Mouse (Mus musculus) layer of hippocampus, adult 2 months (tissue): Measurements from ENCODE around the gene Chmp2b. TPM values are rescaled to one million over a fixed set of nuclear protein-coding genes. Genes with fewer than 3 reads are reported as not detected.
A peak's percentile ranks its signal among the peaks of the same experiment; 100 is the strongest.

Experiments used
- DNase-seq, 2 experiments: peaks; one replicate each; pipeline ENCODE4 v3.0.0; 2022; ENCODE audit warnings: low spot score in 2 of 2
- H3K27ac ChIP-seq: fragments of 200-600 bp; 2 replicates; pipeline ENCODE4 v1.8.1; 2022
- H3K4me3 ChIP-seq: fragments of 200-600 bp; 2 replicates; pipeline ENCODE4 v1.8.1; 2022; ENCODE audit warnings: mild to moderate bottlenecking
- CTCF ChIP-seq: fragments of 200-600 bp; conservative IDR thresholded peaks from 2 replicates; pipeline ENCODE4 v1.8.1; 2022; ENCODE audit warnings: antibody characterized with exemption, mild to moderate bottlenecking, moderate library complexity
- long read RNA-seq, 2 experiments: library from polyadenylated mRNA; stranded (forward); transcript quantifications; one replicate each; pipeline ENCODE4 v2.0.0; 2021; ENCODE audit warnings: borderline mapping rate in 2 of 2
- total RNA-seq, 2 experiments: library from RNA; stranded (reverse); gene quantifications; 2 replicates each; pipeline ENCODE4 v1.2.3; 2021

The Chmp2b gene
- 10 to 100 TPM; 59.5 to 61.2 TPM for total RNA-seq
- long read RNA-seq, experiment 1, transcript Chmp2b-201 (6 exons, 1,872 nt) = major isoform, 42 of 43 reads
- long read RNA-seq, experiment 1, partial matches to known transcripts = 1 of 43 reads
- long read RNA-seq, experiment 1, other reads (novel, unspliced or antisense) = 0 of 43 reads
- long read RNA-seq, experiment 2, transcript Chmp2b-201 (6 exons, 1,872 nt) = major isoform, 66 of 70 reads
- long read RNA-seq, experiment 2, partial matches to known transcripts = 3 of 70 reads
- long read RNA-seq, experiment 2, other reads (novel, unspliced or antisense) = 1 of 70 reads

DNA sequence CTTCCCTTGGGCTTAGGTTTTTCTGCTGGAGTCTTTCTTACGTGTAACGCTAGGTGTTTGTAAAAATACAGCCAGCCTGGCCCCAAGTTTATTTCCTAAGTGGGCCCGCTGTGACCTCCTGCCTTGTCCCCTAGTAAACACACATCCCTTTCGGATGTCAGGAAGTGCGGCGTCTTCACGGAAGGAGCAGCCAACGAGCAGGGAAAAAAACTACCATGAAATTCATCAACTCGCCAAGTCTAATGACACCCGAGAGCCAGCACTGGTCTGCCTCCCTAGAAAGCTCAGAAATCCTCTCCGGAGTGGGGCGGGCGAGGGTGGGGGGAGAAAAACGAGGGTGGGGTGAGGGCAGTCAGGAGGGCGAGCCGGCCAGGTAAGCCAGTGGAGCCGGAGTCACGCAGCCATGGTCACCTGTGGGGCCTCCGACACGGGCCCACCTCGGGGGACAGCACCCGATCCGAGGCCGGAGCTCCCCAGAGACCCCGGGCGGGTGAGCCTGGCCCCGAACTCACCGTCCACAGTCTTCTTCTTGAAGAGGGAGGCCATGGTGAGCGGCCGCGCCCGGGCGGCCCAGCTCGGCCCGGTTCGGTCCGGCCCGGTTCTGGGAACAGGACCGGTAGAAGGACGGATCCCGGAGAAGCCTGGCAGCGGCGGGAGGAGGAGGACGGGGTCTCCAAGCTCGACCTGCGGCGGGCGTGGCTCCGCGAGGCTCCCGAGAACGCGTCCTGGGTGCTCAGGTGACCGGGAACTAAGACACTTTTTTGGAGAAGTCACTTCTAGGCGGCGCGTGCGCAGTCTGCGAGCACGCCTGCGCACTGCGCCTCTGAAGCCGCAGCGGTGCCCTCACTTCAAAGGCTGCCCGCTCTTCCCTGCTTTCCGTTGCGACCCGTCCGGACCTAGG, at the start of gene Chmp2b:
Gene Chmp2b (minus strand): TSS at position 764 of the 901 bp plus-strand sequence.
- TF ChIP-seq CTCF = no peak
- DNase-seq = peak; percentile 77 to 83
- Histone ChIP-seq H3K27ac (peak within 1 kb of the TSS; percentile 91), H3K4me3 (peak within 1 kb of the TSS; percentile 86)

DNA sequence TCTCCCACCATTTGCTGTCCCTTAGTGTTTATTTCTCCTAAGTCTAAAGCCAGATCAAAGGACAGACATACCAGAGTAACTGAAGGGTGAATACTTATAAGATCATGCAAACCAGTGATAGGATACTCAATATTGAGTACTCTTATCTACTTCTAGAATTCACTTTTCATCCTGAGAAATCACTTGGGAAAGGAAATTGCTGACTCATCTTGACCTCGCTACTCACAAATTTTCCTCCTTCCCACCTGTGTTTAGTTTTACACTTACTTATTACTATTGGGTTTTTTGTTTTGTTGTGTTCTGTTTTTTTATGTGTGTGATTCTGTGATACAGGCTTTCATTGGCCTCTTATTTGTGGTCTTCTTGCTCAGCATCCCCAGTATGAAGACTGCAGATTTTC, 49.2 kb upstream of the Chmp2b start:
- no peak overlapping the region for H3K27ac ChIP-seq
- no peak for TF ChIP-seq CTCF

DNA sequence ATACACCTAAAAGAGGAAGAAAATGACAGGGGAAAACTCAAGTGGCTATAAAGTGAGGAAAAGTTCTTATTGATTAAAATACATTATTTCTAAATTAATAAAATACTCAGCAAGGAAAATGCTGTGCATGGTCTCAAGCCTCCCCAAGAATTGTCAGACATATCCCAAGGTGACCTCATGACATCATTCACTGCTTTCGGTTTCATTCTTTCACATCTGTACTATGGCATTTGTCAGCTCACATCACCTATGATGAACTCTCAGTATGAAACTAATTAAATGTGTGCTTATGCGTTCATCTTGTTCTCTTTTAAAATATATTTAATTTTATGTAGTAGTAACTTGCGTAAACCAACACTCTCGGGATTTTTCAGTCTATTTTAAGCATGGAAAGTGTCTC, 38.3 kb upstream of the Chmp2b start:
- H3K27ac ChIP-seq = no peak overlapping the region
- no peak overlapping the region for H3K4me3 ChIP-seq
- DNase-seq = no peak
- no peak for TF ChIP-seq CTCF

More for the DNA sequence above, 49.2 kb upstream of the Chmp2b start:
- DNase-seq = no peak
- H3K4me3 ChIP-seq = no peak overlapping the region

DNA sequence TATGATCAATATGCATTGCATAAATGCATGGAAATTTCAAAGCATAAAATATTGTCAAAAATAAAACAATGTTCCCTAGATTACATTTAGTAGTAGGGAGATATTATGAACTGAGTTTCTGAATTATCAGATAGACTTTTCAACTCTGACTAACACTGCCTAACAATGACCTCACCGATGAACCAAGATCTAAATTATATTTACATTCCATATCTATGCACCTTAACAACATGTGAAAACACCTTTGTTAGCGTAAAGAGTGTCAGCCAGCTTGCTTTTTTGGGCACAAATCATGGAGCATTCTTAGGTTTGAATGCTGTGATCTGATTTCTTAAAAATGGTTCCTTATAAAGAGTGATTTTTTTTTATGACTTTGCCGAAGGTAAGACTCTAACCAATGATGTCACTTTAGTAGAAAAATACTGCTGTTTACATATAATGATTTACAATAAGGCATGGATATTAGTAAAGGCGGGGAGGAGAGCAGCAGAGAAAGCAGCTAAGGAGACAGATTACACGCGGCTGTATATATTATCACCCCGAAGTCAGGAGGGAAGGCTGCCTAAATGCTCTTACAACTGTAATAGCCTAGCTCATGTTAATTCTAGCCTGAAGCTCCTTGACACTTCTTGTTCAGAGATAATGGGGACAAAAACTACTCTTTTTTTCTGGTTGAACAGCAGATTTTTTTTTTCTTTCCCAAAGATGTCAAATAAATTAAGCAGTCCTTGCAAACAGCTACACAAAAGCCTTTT, 23.8 kb upstream of the Chmp2b start:
- TF ChIP-seq CTCF = no peak
- Histone ChIP-seq H3K27ac (no peak overlapping the region), H3K4me3 (no peak overlapping the region)
- DNase-seq = no peak

DNA sequence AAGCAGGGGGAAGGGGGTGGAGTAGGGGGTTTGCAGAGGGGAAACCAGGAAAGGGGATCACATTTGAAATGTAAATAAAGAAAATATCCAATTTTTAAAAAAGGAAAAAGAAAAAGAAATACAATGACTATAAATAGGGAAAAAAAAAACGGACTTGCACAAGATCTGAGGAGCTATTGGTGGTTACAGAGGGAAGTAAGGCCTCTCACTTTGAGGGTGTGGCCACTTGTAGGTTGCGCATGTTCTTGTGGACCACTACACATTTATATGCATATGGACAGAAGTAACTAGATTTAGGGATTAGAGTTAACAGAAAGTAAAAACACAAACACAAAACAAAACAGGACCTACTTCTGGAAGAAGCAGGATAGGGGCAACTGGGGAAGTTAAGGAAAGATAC, 23.2 kb upstream of the Chmp2b start:
- no peak for TF ChIP-seq CTCF
- DNase-seq = no peak
- H3K4me3 ChIP-seq = no peak overlapping the region
- H3K27ac ChIP-seq = no peak overlapping the region

DNA sequence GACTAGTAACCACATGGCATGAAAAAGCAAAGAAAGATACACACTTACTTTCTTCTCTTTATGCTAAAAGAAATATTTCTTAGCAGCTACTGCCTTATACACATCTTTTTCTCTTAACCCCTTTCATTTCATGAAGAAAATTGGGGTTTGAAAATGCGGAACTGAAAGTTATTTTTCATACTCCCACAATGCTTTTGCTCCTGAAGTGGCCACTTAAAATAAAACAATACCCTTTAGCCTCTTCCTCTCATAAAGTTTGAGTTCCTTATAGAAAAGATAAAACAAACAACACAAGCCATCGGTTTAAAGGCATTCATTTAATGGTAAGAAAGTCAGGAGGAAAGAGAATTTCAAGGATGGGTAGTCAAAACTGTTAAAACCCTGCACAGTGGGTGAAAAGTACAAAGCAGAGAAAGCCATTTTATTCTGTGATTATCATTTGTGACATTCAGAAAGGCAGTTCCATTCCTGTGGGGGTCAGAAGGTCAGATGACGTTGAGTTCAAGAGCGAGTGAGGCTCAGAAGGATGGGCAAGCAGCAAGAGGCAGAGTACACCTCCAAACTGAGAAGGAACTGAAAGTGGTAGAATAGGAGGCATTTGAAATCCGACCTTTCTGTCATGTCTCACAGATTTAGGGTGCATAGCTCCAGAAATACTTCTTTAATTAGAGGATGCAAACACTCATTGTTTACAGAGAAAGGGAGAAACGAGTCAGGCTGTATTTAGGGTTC, 14.9 kb upstream of the Chmp2b start:
- no peak for TF ChIP-seq CTCF
- DNase-seq = no peak
- no peak overlapping the region for H3K4me3 ChIP-seq
- no peak overlapping the region for H3K27ac ChIP-seq

DNA sequence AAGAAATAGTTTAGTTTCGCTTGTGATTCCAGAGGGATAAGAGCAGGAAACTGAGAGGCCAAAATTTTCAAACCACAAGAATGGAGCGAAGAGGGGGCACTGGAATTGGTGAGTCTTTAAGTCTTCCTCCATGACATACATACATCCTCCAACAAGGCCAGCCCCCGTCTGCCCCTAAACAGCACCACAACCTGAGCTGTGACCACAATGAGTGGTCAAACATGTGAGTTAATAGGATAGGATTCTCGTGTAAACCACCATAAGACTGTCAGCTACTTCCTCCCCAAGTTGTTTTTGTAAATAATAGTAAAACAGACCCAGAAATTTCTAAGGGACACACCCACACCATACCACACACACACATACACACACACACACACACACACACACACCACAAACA, 6.3 kb upstream of the Chmp2b start:
- Histone ChIP-seq H3K4me3 (no peak overlapping the region), H3K27ac (no peak overlapping the region)
- TF ChIP-seq CTCF = no peak
- DNase-seq = no peak

DNA sequence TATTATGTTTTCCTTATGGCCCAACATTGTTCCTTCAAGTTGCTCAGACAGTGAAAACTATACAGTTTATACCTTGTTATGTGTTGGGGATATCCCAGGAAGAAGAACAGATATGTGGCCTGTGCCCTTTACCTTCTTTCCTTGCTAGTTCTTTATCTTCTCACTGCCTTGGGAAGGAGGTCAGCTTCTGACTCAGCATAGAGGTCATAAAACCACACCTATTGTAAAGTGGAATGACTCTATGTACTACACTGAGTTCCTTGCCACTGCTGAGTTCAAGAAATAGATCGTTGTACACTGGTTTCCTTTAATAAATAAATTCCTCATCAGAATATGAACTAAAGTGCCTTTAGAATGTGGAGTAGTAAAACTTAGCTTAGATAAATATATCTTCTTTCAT, 2.4 kb upstream of the Chmp2b start:
- Histone ChIP-seq H3K27ac (no peak overlapping the region), H3K4me3 (no peak overlapping the region)
- DNase-seq = no peak
- no peak for TF ChIP-seq CTCF

DNA sequence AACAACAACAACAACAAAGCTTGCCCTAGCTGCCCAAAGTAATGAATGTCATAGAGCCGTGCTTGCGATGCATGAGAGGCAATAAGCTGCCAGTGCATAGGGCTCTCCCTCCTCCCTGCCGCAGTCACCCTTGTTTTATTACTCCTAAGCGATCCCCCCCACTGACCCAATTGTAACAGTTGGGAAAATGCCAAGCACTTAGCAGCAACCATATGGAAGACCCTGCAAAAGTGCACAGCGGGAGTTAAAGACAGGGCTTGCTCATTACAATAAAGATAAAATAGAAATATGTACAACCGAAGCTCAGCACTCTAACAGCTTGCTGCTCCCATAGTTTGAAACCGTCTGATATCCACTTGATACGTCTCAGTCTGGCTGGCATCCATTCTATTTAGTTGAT, 1.8 kb upstream of the Chmp2b start:
- no peak for TF ChIP-seq CTCF
- Histone ChIP-seq H3K27ac (no peak overlapping the region), H3K4me3 (no peak overlapping the region)
- no peak for DNase-seq

DNA sequence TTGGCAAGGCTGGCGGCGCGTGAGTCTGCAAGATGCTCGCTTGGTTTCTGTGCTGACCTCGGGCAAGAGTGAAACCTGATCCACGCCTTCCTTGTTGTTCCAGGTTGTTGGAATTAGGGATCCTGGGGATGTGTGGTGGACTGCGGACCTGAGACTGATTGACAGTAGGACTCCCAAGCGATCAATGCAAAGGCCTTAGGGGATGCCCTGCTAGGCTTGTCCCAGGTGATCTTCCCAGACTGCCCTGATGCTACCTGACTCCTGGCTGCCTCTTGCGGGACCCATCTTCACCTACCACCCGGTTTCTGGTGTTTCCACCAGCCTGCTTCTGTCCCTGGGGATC, 309 bp upstream of the Chmp2b start:
- no peak for DNase-seq
- no peak for TF ChIP-seq CTCF
- peak overlapping the region; percentile 91 for H3K27ac ChIP-seq
- peak overlapping the region; percentile 86 for H3K4me3 ChIP-seq

DNA sequence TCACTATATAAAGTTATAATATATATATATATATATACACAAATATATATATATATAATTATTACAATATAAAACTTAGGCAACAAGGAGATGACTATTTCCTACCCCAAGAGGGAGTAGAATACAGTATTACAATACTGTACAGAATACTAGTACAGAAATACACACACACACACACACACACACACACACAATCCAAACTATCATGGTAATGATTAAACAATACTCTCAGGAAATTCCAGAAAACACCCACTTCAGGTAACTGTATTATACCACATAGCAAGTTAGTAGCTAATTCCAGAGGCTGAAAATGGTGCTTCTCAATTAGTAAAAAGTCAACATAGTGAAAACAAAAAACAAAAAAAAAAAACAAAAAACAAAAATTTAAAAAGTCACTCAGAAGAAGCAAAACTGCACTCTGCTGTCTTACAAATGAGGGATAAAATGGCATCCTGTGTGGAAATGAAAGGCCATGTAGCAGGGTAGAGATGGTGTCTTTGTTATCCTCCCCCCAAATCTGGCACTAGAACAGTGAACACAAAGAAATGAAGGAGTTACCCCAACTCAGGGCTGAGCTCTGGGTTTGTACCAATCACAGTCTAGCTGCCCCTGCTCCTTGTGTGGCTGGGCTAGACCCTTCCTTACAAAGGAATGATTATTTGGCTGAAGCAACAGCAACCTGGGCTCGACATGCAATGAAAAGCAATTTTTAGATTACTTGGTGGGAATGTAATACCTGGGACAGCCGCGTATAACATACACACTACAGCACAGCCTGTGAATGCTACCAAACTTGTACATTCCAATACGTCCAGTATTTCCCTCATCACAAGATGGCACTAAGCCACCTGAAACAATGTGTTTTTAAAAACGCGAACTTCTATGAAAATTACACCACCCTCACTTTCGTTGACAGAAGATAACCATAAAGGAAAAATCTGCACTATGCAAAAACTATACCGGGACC, 1.2 kb downstream of the Chmp2b start:
- no peak for TF ChIP-seq CTCF
- Histone ChIP-seq H3K27ac (peak overlapping the region; percentile 91), H3K4me3 (peak overlapping the region; percentile 86)
- DNase-seq = no peak
